Mouse (Mus musculus): ENCODE data around the gene Hsf5.

DNA sequence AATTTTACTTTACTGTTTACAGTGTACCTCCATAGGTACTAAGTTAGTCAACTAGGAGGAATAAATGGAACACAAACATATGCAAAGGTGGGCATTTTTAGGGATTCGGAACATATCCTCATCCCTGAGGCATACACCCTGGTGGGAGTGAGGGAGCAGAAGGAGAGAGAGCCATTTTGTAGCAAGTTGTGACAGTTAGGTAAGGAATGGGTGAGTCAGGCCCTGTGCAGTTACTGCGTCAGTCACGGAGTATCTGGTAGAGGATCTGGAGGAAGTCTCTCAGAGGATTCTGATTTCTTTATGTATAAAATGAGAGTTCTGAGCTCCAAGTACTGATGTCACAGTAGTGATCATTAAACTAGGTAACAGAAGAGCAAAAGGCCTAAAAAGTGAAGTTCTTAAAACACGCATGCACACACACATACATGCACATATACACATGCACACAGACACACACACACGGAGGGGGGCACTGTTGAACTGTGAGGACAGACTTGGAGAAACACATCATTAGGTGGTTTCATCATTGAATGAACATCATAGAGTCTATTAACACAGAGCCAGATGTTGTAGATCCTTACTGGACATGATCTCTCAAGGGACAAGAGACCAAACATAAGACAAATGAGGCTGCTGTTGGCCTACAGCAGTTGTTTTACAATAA, 29.6 kb upstream of the Hsf5 start:
- TF ChIP-seq POLR2A (IDR thresholded peaks at IDR 0.05; ENCODE audit: control insufficient read depth, extremely low read depth, insufficient read depth, low read length, poor library complexity) (no peak), CTCF (IDR thresholded peaks at IDR 0.05; ENCODE audit: borderline replicate concordance, control insufficient read depth, extremely low read depth, insufficient read depth, low read length, poor library complexity) (no peak)

All from thymus, adult 2 months (tissue).